Mouse (Mus musculus) cerebral cortex, adult 2 months (tissue): ENCODE results near the gene Brd3os.

Experiments
- WGBS: fragments of 180-500 bp; shearing (Covaris S2); methylation state at CpG from one replicate; pipeline ENCODE4 v1.1.7; 2018; 5-methylcytosine and 5-hydroxymethylcytosine counted together

Gene Brd3os

GRCm38 (mm10) chr2:27441767-27442707 lies at the start of gene Brd3os:
Brd3os (plus strand) TSS chr2:27442324.
- 1% methylated on average over 36 of the region's 36 CpGs for WGBS

GRCm38 (mm10) chr2:27394158-27394832 lies 47.8 kb upstream of the Brd3os start:
- 66% methylated on average over 10 of the region's 10 CpGs for WGBS

- 77% methylated on average over 17 of the region's 17 CpGs for WGBS
Measured at GRCm38 (mm10) chr2:27396656-27397440, 45.3 kb upstream of the Brd3os start.

GRCm38 (mm10) chr2:27400083-27400482 lies 42.0 kb upstream of the Brd3os start:
- WGBS, result 89% methylated on average over 2 of the region's 2 CpGs

GRCm38 (mm10) chr2:27401544-27401943 lies 40.6 kb upstream of the Brd3os start:
- WGBS, result 88% methylated on average over 2 of the region's 2 CpGs

GRCm38 (mm10) chr2:27404375-27405093 lies 37.6 kb upstream of the Brd3os start:
- 75% methylated on average over 6 of the region's 6 CpGs for WGBS

- 79% methylated on average over 5 of the region's 5 CpGs for WGBS
Measured at GRCm38 (mm10) chr2:27405094-27405884, 36.8 kb upstream of the Brd3os start.

GRCm38 (mm10) chr2:27406928-27407327 lies 35.2 kb upstream of the Brd3os start:
- WGBS, result 66% methylated on average over 5 of the region's 5 CpGs

- WGBS, result 75% methylated on average over 3 of the region's 3 CpGs
Measured at GRCm38 (mm10) chr2:27408194-27408593, 33.9 kb upstream of the Brd3os start.

GRCm38 (mm10) chr2:27410518-27411140 lies 31.5 kb upstream of the Brd3os start:
- WGBS, result 77% methylated on average over 6 of the region's 6 CpGs

GRCm38 (mm10) chr2:27411688-27412174 lies 30.4 kb upstream of the Brd3os start:
- WGBS, result 56% methylated on average over 8 of the region's 8 CpGs

GRCm38 (mm10) chr2:27412245-27412800 lies 29.8 kb upstream of the Brd3os start:
- WGBS, result 53% methylated on average over 7 of the region's 7 CpGs

GRCm38 (mm10) chr2:27413582-27413935 lies 28.6 kb upstream of the Brd3os start:
- WGBS, result 64% methylated on average over 2 of the region's 2 CpGs

- 39% methylated on average over 16 of the region's 16 CpGs for WGBS
Measured at GRCm38 (mm10) chr2:27413936-27414657, 28.0 kb upstream of the Brd3os start.

- WGBS, result 82% methylated on average over 11 of the region's 11 CpGs
Measured at GRCm38 (mm10) chr2:27415060-27415783, 26.9 kb upstream of the Brd3os start.

GRCm38 (mm10) chr2:27416425-27416824 lies 25.7 kb upstream of the Brd3os start:
- 63% methylated on average over 3 of the region's 3 CpGs for WGBS

GRCm38 (mm10) chr2:27417648-27418153 lies 24.4 kb upstream of the Brd3os start:
- WGBS, result 79% methylated on average over 5 of the region's 5 CpGs

- 69% methylated on average over 6 of the region's 6 CpGs for WGBS
Measured at GRCm38 (mm10) chr2:27418577-27419070, 23.5 kb upstream of the Brd3os start.
